21 mouse cellular contexts compared by ENCODE assay signal in the genomic region with DNA sequence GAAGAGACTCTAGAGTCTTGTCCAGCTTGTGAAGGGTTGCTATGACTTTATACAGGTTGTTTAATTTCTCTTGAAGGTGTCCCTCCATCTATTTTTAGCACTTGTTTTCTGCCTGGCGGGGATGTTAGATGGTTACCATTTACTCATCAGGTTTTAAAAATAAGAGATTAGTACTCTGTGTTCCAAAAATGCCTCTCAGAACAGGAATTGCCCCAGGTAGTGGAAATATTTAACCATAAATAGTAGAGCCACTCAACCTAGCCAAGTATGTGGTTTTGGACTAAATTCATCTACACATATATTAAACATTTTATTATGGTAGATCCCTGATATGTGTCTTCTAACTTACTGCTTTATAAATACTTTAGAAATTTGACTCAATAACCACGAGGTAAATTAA.
DNase-seq lines count a peak whose midpoint lies in the region; ATAC-seq and TF ChIP-seq lines count a peak whose summit lies in the region.
"Had no signal": no experiment of that assay in that cellular context is flagged by ENCODE, and none has a peak within 500 bp of the region (broad histone marks: within the 10 kb centered on the region; RNA-seq: fewer than 3 reads in every experiment).

No protein-coding gene starts in this region.

- POLR2A ChIA-PET in Patski (lab: Charles Lee) = no interaction called here

- H3K27me3 ChIP-seq in Patski = no peaks in the 10 kb centered on the region
- H3K27me3 ChIP-seq: CH12.LX; embryonic facial prominence, embryonic 13.5 days; heart, embryonic 12.5 days; heart, embryonic 15.5 days; hindbrain, embryonic 13.5 days had no signal

- in situ Hi-C loops in Patski (cut with MboI; ENCODE audit: low pct_unique_long_range_greater_than_20kb) = no loop called here

- peak; percentile 33 for ATAC-seq in Patski
- ATAC-seq: forebrain, embryonic 14.5 days; forebrain, postnatal 0 days; hindbrain, embryonic 16.5 days had no signal

- DNase-seq in kidney, adult 11 months = peak; percentile 21
- DNase-seq in kidney, postnatal 10 days = no peak
- peak; percentile 62 for DNase-seq in kidney, adult 9 months
- no peak for DNase-seq in kidney, postnatal 4 days
- peak; percentile 42 for DNase-seq in Patski (ENCODE audit: low read depth, low spot score)
- peak; percentile 1 for DNase-seq in gonadal fat pad, adult 2 months (ENCODE audit: low read depth)
- DNase-seq in spleen, postnatal 14 days (ENCODE audit: low spot score in 2 of 2) = no peak
- DNase-seq: adrenal gland, postnatal 14 days; B cell, adult 2 months; cerebellum, adult 11 months; cerebellum, adult 9-11 months; forebrain, postnatal 0 days; gastrocnemius, adult 2 months; gastrocnemius, postnatal 14 days had no signal

- CTCF ChIA-PET in Patski (lab: Charles Lee) = interaction anchor here (1.0 kb wide), 1 partner anchor 85 kb away, joined by 4 read pairs; no protein-coding TSS in a partner anchor

- TF ChIP-seq CTCF in Patski (IDR thresholded peaks at IDR 0.05) = no peak

Comparison
In these comparisons a context has a peak if more than half of its experiments do, and no peak if none do; other contexts are left out.
1. DNase-seq: peak in kidney, adult 11 months (single experiment), kidney, adult 9 months (single experiment), Patski (single experiment) and gonadal fat pad, adult 2 months (single experiment); none in kidney, postnatal 10 days (single experiment), kidney, postnatal 4 days (0 of 2) and spleen, postnatal 14 days (0 of 2).